ENCODE assay signal across 8 mouse cellular contexts in the genomic region with DNA sequence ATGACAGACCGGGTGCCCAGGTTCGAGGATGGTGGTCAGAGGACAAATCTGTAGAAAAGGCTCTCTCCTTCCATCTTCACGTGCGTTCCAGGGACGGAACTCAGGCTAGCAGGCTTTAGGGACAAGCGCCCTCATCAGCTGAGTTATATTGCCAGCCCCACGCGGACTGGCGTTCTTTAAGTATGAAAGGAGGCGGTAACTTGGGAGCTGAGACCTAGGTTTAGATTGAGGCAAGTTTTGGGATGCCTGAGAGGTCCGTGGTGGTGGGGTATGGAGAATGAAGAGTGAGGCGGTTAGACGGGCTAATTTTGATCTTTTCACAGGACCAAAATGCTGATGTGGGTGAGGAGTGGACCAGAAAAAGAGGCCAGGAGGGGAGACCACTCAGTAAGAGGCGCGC. TPM values are rescaled to one million over a fixed set of nuclear protein-coding genes. Genes with fewer than 3 reads are reported as not detected.
A peak's percentile ranks its signal among the peaks of the same experiment; 100 is the strongest.
DNase-seq lines count a peak whose midpoint lies in the region; ATAC-seq and TF ChIP-seq lines count a peak whose summit lies in the region.

No protein-coding gene starts in this region.

- intact Hi-C loops in gastrocnemius, adult 2 months (cut with DNase I) = loop anchor here (1.0 to 10.0 kb wide), 4 partner anchors 25 to 1240 kb away; a partner anchor contains a TSS
- intact Hi-C loops in gastrocnemius, postnatal 36 days (cut with DNase I) = loop anchor here (5.0 to 10.0 kb wide), 3 partner anchors 58 to 510 kb away; a partner anchor contains a TSS
- intact Hi-C loops in left cerebral cortex, postnatal 14 days (cut with DNase I) = loop anchor here (5.0 kb wide), 2 partner anchors 63 to 177 kb away; no protein-coding TSS in a partner anchor

- DNase-seq in gastrocnemius, adult 2 months = no peak
- DNase-seq in gastrocnemius, postnatal 36 days = no peak
- no peak for DNase-seq in CH12.LX (ENCODE audit: extremely low read depth)
- no peak for DNase-seq in forebrain, embryonic 14.5 days (ENCODE audit: low spot score)
- peak; percentile 15 for DNase-seq in midbrain, embryonic 10.5 days (ENCODE audit: low spot score)
- DNase-seq in cerebellum, postnatal 4 days (ENCODE audit: low spot score in 2 of 2) = no peak
- no peak for DNase-seq in left cerebral cortex, postnatal 14 days (ENCODE audit: low spot score in 2 of 2)

- H3K36me3 ChIP-seq in CH12.LX (replicated peaks in 1 of 2; ENCODE audit: control insufficient read depth in 1 of 2, insufficient read depth in 1 of 2, low read length in 1 of 2) = no peaks in the 10 kb centered on the region
- no peaks in the 10 kb centered on the region for H3K36me3 ChIP-seq in forebrain, embryonic 14.5 days (ENCODE audit: control insufficient read depth, insufficient read depth, low read length)
- H3K36me3 ChIP-seq in midbrain, embryonic 10.5 days = no peaks in the 10 kb centered on the region

- peaks cover 3% of the 10 kb centered on the region for H3K27me3 ChIP-seq in CH12.LX (replicated peaks)
- H3K27me3 ChIP-seq in forebrain, embryonic 14.5 days (replicated peaks; ENCODE audit: control insufficient read depth, insufficient read depth, low read length) = peaks cover 24% of the 10 kb centered on the region
- H3K27me3 ChIP-seq in midbrain, embryonic 10.5 days (ENCODE audit: low read depth, poor library complexity, severe bottlenecking) = peaks cover 47% of the 10 kb centered on the region

- 5% methylated on average over 15 of the region's 15 CpGs for WGBS in forebrain, embryonic 14.5 days
- WGBS in midbrain, embryonic 10.5 days = 8% methylated on average over 15 of the region's 15 CpGs

- ATAC-seq in forebrain, embryonic 14.5 days = no peak
- no peak for ATAC-seq in monocyte, adult 5-6 weeks (replicated peaks; ENCODE audit: insufficient number of reproducible peaks, low FRiP score, low TSS enrichment, poor library complexity, severe bottlenecking)

- dilution Hi-C loops in CH12.LX (cut with MboI; ENCODE audit: extremely low pct_ligation_motif_present, extremely low pct_unique_long_range_greater_than_20kb, low sequenced_read_pairs) = no loop called here

- TF ChIP-seq CTCF in gastrocnemius, adult 2 months (IDR thresholded peaks at IDR 0.05) = no peak
- TF ChIP-seq CTCF in CH12.LX (conservative IDR thresholded peaks at IDR 0.05 in 1 of 2, IDR thresholded peaks at IDR 0.05 in 1 of 2; ENCODE audit: low read depth in 2 of 2, low read length in 2 of 2) = no peak

- no peak for TF ChIP-seq POLR2A in CH12.LX (IDR thresholded peaks at IDR 0.05; ENCODE audit: low read depth, low read length)

- no peaks in the 10 kb centered on the region for H3K9me3 ChIP-seq in CH12.LX (replicated peaks; ENCODE audit: low read length)
- no peaks in the 10 kb centered on the region for H3K9me3 ChIP-seq in forebrain, embryonic 14.5 days (replicated peaks; ENCODE audit: control insufficient read depth, low read length)
- no peaks in the 10 kb centered on the region for H3K9me3 ChIP-seq in midbrain, embryonic 10.5 days (replicated peaks)

- in situ Hi-C loops in CH12.LX (cut with MboI; ENCODE audit: low pct_ligation_motif_present, low pct_unique_long_range_greater_than_20kb, low sequenced_read_pairs) = no loop called here

- peaks cover 11 to 32% of the 10 kb centered on the region in 2 experiments; a peak in 3 of 4 replicates for H3K4me1 ChIP-seq in CH12.LX (ENCODE audit: control insufficient read depth in 1 of 2, insufficient read depth in 2 of 2)
- H3K4me1 ChIP-seq in forebrain, embryonic 14.5 days (ENCODE audit: control insufficient read depth, insufficient read depth, low read length) = peaks cover 10% of the 10 kb centered on the region; the same call in 1 of the 2 replicates
- peaks cover 25% of the 10 kb centered on the region for H3K4me1 ChIP-seq in midbrain, embryonic 10.5 days

- TF ChIP-seq RAD21 in CH12.LX (IDR thresholded peaks at IDR 0.05; ENCODE audit: low read depth, low read length) = no peak

- TF ChIP-seq EP300 in CH12.LX (IDR thresholded peaks at IDR 0.05; ENCODE audit: low read length) = no peak

- H3K79me2 ChIP-seq in CH12.LX (replicated peaks; ENCODE audit: control insufficient read depth, extremely low read depth, insufficient read depth, poor library complexity, severe bottlenecking) = no peaks in the 10 kb centered on the region

- peak overlapping the region; percentile 24; the same call in 1 of the 2 replicates for H3K9ac ChIP-seq in CH12.LX (ENCODE audit: insufficient read depth, low read depth)
- H3K9ac ChIP-seq in forebrain, embryonic 14.5 days (ENCODE audit: low read length) = peak overlapping the region; percentile 41

- H3K4me2 ChIP-seq in CH12.LX (ENCODE audit: insufficient read depth, low read depth, poor library complexity, severe bottlenecking) = peak overlapping the region; percentile 87
- H3K4me2 ChIP-seq in forebrain, embryonic 14.5 days (ENCODE audit: low read length) = peak overlapping the region; percentile 60

- peak overlapping the region; percentile 99 for H3K27ac ChIP-seq in gastrocnemius, adult 2 months
- H3K27ac ChIP-seq in CH12.LX (ENCODE audit: insufficient read depth, low read depth) = no peak overlapping the region
- no peak overlapping the region for H3K27ac ChIP-seq in forebrain, embryonic 14.5 days (ENCODE audit: low read depth, low read length)
- no peak overlapping the region for H3K27ac ChIP-seq in midbrain, embryonic 10.5 days (replicated peaks)

- H3K4me3 ChIP-seq in gastrocnemius, adult 2 months = peak overlapping the region; percentile 93
- H3K4me3 ChIP-seq in CH12.LX (replicated peaks in 1 of 3; ENCODE audit: low read depth in 2 of 3, low read length in 2 of 3, poor library complexity in 1 of 3) = peak overlapping the region; percentile 61 to 69 (median 62)
- peak overlapping the region; percentile 41 for H3K4me3 ChIP-seq in forebrain, embryonic 14.5 days (ENCODE audit: low read depth, low read length)
- H3K4me3 ChIP-seq in midbrain, embryonic 10.5 days = peak overlapping the region; percentile 55

TF ChIP-seq in CH12.LX, 34 proteins besides CTCF, POLR2A, EP300 and RAD21:
- no peak for TF ChIP-seq ZKSCAN1 (IDR thresholded peaks at IDR 0.05; ENCODE audit: borderline replicate concordance, low read depth, low read length)
- no peak for TF ChIP-seq NRF1 (IDR thresholded peaks at IDR 0.05; ENCODE audit: low read depth, low read length)
- TF ChIP-seq HCFC1 (IDR thresholded peaks at IDR 0.05; ENCODE audit: low read depth, low read length) = no peak
- no peak for TF ChIP-seq IRF4 (IDR thresholded peaks at IDR 0.05; ENCODE audit: low read depth, low read length)
- TF ChIP-seq TCF12 (IDR thresholded peaks at IDR 0.05; ENCODE audit: low read depth, low read length) = no peak; the same call in 1 of the 2 replicates
- TF ChIP-seq MAFK (IDR thresholded peaks at IDR 0.05; ENCODE audit: insufficient replicate concordance, low read length) = no peak
- TF ChIP-seq JUND (conservative IDR thresholded peaks at IDR 0.05; ENCODE audit: low read depth, low read length) = no peak
- TF ChIP-seq PAX5 (IDR thresholded peaks at IDR 0.05; ENCODE audit: low read length) = no peak
- TF ChIP-seq USF2 (conservative IDR thresholded peaks at IDR 0.05; ENCODE audit: low read depth, low read length) = no peak
- TF ChIP-seq MAZ (IDR thresholded peaks at IDR 0.05; ENCODE audit: low read depth, low read length) = no peak

RNA-seq across cellular contexts. Expression of a gene that starts 4.2 kb away (rescaled TPM):
- under 1 TPM; 0.46 to 0.56 TPM for total RNA-seq in gastrocnemius, adult 2 months (2021)
- total RNA-seq in gastrocnemius, postnatal 36 days (2021) = 1 to 10 TPM in 1 of 2 experiments, under 1 TPM in 1; 0.54 to 1.4 TPM
- 84.3 and 108 TPM in 2 replicates for total RNA-seq in CH12.LX (2012; rRNA removed)
- 60.3 and 66.7 TPM in 2 replicates for total RNA-seq in CH12.LX (2014; rRNA removed)
- polyA plus RNA-seq in CH12.LX (2012; ENCODE audit: insufficient read length, low read depth) = 90.9 and 99.8 TPM in 2 replicates
- 0.95 and 1.2 TPM in 2 replicates for polyA plus RNA-seq in forebrain, embryonic 14.5 days (2014; fragmentation: Nextera tagmentation; extraction: Ambion mirVana)
- 1.9 and 2.0 TPM in 2 replicates for polyA plus RNA-seq in midbrain, embryonic 10.5 days (2016; fragmentation: Nextera tagmentation; extraction: Ambion mirVana)
- total RNA-seq in monocyte, adult 5-6 weeks (2017) = 267 to 324 TPM (median 306 TPM) in 3 replicates
- total RNA-seq in left cerebral cortex, postnatal 14 days (2021) = 1 to 10 TPM; 4.2 to 5.4 TPM

RNA-seq across cellular contexts. Expression of a gene that starts 25.4 kb away (rescaled TPM):
- total RNA-seq in gastrocnemius, adult 2 months (2021) = 100 to 1,000 TPM; 170 to 176 TPM
- total RNA-seq in gastrocnemius, postnatal 36 days (2021) = 100 to 1,000 TPM; 142 to 152 TPM
- total RNA-seq in CH12.LX (2012; rRNA removed) = 22.9 and 25.2 TPM in 2 replicates
- total RNA-seq in CH12.LX (2014; rRNA removed) = 21.5 and 22.1 TPM in 2 replicates
- 40.0 and 44.6 TPM in 2 replicates for polyA plus RNA-seq in CH12.LX (2012; ENCODE audit: insufficient read length, low read depth)
- polyA plus RNA-seq in forebrain, embryonic 14.5 days (2014; fragmentation: Nextera tagmentation; extraction: Ambion mirVana) = 10.4 and 11.8 TPM in 2 replicates
- polyA plus RNA-seq in midbrain, embryonic 10.5 days (2016; fragmentation: Nextera tagmentation; extraction: Ambion mirVana) = 34.0 and 42.1 TPM in 2 replicates
- 4.5 to 10.8 TPM (median 9.2 TPM) in 3 replicates for total RNA-seq in monocyte, adult 5-6 weeks (2017)
- 1 to 10 TPM; 8.1 to 9.2 TPM for total RNA-seq in left cerebral cortex, postnatal 14 days (2021)

RNA-seq across cellular contexts. Expression of a gene that starts 26.4 kb away (rescaled TPM):
- total RNA-seq in gastrocnemius, adult 2 months (2021) = 10 to 100 TPM; 24.0 to 24.4 TPM
- total RNA-seq in gastrocnemius, postnatal 36 days (2021) = 10 to 100 TPM; 20.5 to 22.6 TPM
- 23.6 and 32.0 TPM in 2 replicates for total RNA-seq in CH12.LX (2012; rRNA removed)
- 17.4 and 20.2 TPM in 2 replicates for total RNA-seq in CH12.LX (2014; rRNA removed)
- polyA plus RNA-seq in CH12.LX (2012; ENCODE audit: insufficient read length, low read depth) = 25.0 and 26.0 TPM in 2 replicates
- polyA plus RNA-seq in forebrain, embryonic 14.5 days (2014; fragmentation: Nextera tagmentation; extraction: Ambion mirVana) = 19.3 and 19.6 TPM in 2 replicates
- 23.9 and 26.0 TPM in 2 replicates for polyA plus RNA-seq in midbrain, embryonic 10.5 days (2016; fragmentation: Nextera tagmentation; extraction: Ambion mirVana)
- total RNA-seq in monocyte, adult 5-6 weeks (2017) = 27.2 to 32.8 TPM (median 27.8 TPM) in 3 replicates
- 10 to 100 TPM; 18.1 to 19.3 TPM for total RNA-seq in left cerebral cortex, postnatal 14 days (2021)

RNA-seq across cellular contexts. Expression of a gene that starts 46.8 kb away (rescaled TPM):
- total RNA-seq in gastrocnemius, adult 2 months (2021) = 10 to 100 TPM; 10.3 to 24.5 TPM
- 10 to 100 TPM; 11.8 TPM for total RNA-seq in gastrocnemius, postnatal 36 days (2021)
- 2.5 and 5.4 TPM in 2 replicates for total RNA-seq in CH12.LX (2012; rRNA removed)
- 1.4 and 3.9 TPM in 2 replicates for total RNA-seq in CH12.LX (2014; rRNA removed)
- 1.2 and 1.5 TPM in 2 replicates for polyA plus RNA-seq in CH12.LX (2012; ENCODE audit: insufficient read length, low read depth)
- 0.71 and 0.90 TPM in 2 replicates for polyA plus RNA-seq in forebrain, embryonic 14.5 days (2014; fragmentation: Nextera tagmentation; extraction: Ambion mirVana)
- polyA plus RNA-seq in midbrain, embryonic 10.5 days (2016; fragmentation: Nextera tagmentation; extraction: Ambion mirVana) = 0.07 TPM in 1 of 2 replicates, not detected in the other
- total RNA-seq in monocyte, adult 5-6 weeks (2017) = 96.6 to 152 TPM (median 129 TPM) in 3 replicates
- under 1 TPM; 0.46 to 0.53 TPM for total RNA-seq in left cerebral cortex, postnatal 14 days (2021)

Comparison
In these comparisons a context has a peak if more than half of its experiments do, and no peak if none do; other contexts are left out.
1. H3K4me3 ChIP-seq: peak in every context shown above with its lines; median percentile 93 in gastrocnemius, adult 2 months; 62 in CH12.LX; 55 in midbrain, embryonic 10.5 days; 41 in forebrain, embryonic 14.5 days.
2. RNA of a gene that starts 4.2 kb away (total RNA-seq): 267 to 324 TPM in monocyte, adult 5-6 weeks and 60.3 to 108 TPM in CH12.LX; 4.2 to 5.4 TPM in left cerebral cortex, postnatal 14 days, 0.54 to 1.4 TPM in gastrocnemius, postnatal 36 days and 0.46 to 0.56 TPM in gastrocnemius, adult 2 months; every median in the first group is over 4 times any median in the second.
3. RNA of a gene that starts 25.4 kb away (total RNA-seq): 170 to 176 TPM in gastrocnemius, adult 2 months and 142 to 152 TPM in gastrocnemius, postnatal 36 days; 21.5 to 25.2 TPM in CH12.LX, 4.5 to 10.8 TPM in monocyte, adult 5-6 weeks and 8.1 to 9.2 TPM in left cerebral cortex, postnatal 14 days; every median in the first group is over 4 times any median in the second.